Mouse (Mus musculus): Measurements from ENCODE around the gene Serpina9. TPM values are rescaled to one million over a fixed set of nuclear protein-coding genes. Genes with fewer than 3 reads are reported as not detected.

The Serpina9 gene
- total and polyA plus RNA-seq, 3 experiments, result 0.06 TPM; not detected in 2

DNA sequence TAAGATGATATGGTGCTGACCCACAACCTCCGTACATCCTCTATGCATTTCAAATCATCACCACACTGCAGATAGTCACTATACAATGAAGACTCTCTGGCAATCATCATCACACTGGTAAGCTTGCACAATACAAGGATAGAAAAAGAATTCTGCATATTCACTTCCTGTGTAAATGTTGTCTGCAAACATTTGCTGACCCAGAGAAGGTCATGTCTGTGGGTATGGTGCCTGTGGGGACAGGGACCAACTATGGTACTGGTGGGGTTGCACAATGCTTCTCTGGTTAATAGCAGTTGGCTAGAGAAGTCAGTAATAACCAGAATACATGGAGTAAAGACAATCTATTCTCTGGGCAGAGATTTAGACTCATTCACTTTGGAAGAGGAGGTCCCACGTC lies 29.2 kb upstream of the Serpina9 start:
- no peak overlapping the region for H3K27ac ChIP-seq (ENCODE audit: control insufficient read depth, low read depth, low read length)
- no peaks in the 10 kb centered on the region for H3K27me3 ChIP-seq (ENCODE audit: control insufficient read depth in 1 of 2, insufficient read depth in 2 of 2, low read length in 2 of 2)
- no peaks in the 10 kb centered on the region for H3K4me1 ChIP-seq (ENCODE audit: control insufficient read depth in 1 of 2, insufficient read depth in 2 of 2, low read length in 2 of 2)
- DNase-seq (ENCODE audit: low read depth, low spot score), result no peak
- no peaks in the 10 kb centered on the region for H3K79me2 ChIP-seq (ENCODE audit: control insufficient read depth, insufficient read depth, low read length, poor library complexity)
- H3K9ac ChIP-seq (ENCODE audit: control insufficient read depth, low read depth, low read length, poor library complexity, severe bottlenecking), result no peak overlapping the region
- TF ChIP-seq POLR2AphosphoS2 (IDR thresholded peaks at IDR 0.05; ENCODE audit: low read length), result no peak
- no peak for TF ChIP-seq USF2 (IDR thresholded peaks at IDR 0.05; ENCODE audit: borderline replicate concordance in 1 of 2, insufficient read depth in 1 of 2, low read depth in 1 of 2, low read length in 2 of 2)
- no peak for TF ChIP-seq KAT2A (conservative IDR thresholded peaks at IDR 0.05; ENCODE audit: low read depth, low read length)
- no peak for TF ChIP-seq MYC (IDR thresholded peaks at IDR 0.05; ENCODE audit: low read depth, low read length)
- no peak for TF ChIP-seq BHLHE40 (IDR thresholded peaks at IDR 0.05; ENCODE audit: borderline replicate concordance, low read depth, low read length)
- TF ChIP-seq ETS1 (IDR thresholded peaks at IDR 0.05; ENCODE audit: low read depth, low read length), result no peak
- no peak for TF ChIP-seq ZC3H11A (IDR thresholded peaks at IDR 0.05; ENCODE audit: low read depth, low read length)
- no peak for TF ChIP-seq POLR2AphosphoS5 (IDR thresholded peaks at IDR 0.05; ENCODE audit: borderline replicate concordance, low read depth, low read length)
- no peak for TF ChIP-seq CHD2 (IDR thresholded peaks at IDR 0.05; ENCODE audit: low read length)
- no peak for TF ChIP-seq TCF12 (IDR thresholded peaks at IDR 0.05; ENCODE audit: low read depth, low read length)
- no peak for TF ChIP-seq UBTF (IDR thresholded peaks at IDR 0.05; ENCODE audit: borderline replicate concordance, insufficient read depth, low read depth, low read length)
- no peak for TF ChIP-seq ELF1 (IDR thresholded peaks at IDR 0.05; ENCODE audit: low read depth, low read length)
- no peak for TF ChIP-seq ZKSCAN1 (IDR thresholded peaks at IDR 0.05; ENCODE audit: low read depth, low read length)
- no peak overlapping the region for H3K4me3 ChIP-seq (ENCODE audit: control insufficient read depth in 1 of 2, insufficient read depth in 1 of 2, low read depth in 2 of 2, low read length in 2 of 2)
- H3K36me3 ChIP-seq (ENCODE audit: control insufficient read depth in 1 of 2, insufficient read depth in 2 of 2, low read length in 2 of 2), result no peaks in the 10 kb centered on the region
- no peaks in the 10 kb centered on the region for H3K9me3 ChIP-seq (replicated peaks; ENCODE audit: insufficient read depth, low read length)

- Histone ChIP-seq H3K9me3 (replicated peaks; ENCODE audit: insufficient read depth, low read length) (no peaks in the 10 kb centered on the region), H3K4me3 (ENCODE audit: control insufficient read depth in 1 of 2, insufficient read depth in 1 of 2, low read depth in 2 of 2, low read length in 2 of 2) (no peak overlapping the region), H3K4me1 (ENCODE audit: control insufficient read depth in 1 of 2, insufficient read depth in 2 of 2, low read length in 2 of 2) (no peaks in the 10 kb centered on the region), H3K79me2 (ENCODE audit: control insufficient read depth, insufficient read depth, low read length, poor library complexity) (no peaks in the 10 kb centered on the region), H3K9ac (ENCODE audit: control insufficient read depth, low read depth, low read length, poor library complexity, severe bottlenecking) (no peak overlapping the region), H3K27me3 (ENCODE audit: control insufficient read depth in 1 of 2, insufficient read depth in 2 of 2, low read length in 2 of 2) (no peaks in the 10 kb centered on the region), H3K27ac (ENCODE audit: control insufficient read depth, low read depth, low read length) (no peak overlapping the region), H3K36me3 (ENCODE audit: control insufficient read depth in 1 of 2, insufficient read depth in 2 of 2, low read length in 2 of 2) (no peaks in the 10 kb centered on the region)
- DNase-seq (ENCODE audit: low read depth, low spot score), result no peak
- no peak for TF ChIP-seq UBTF (IDR thresholded peaks at IDR 0.05; ENCODE audit: borderline replicate concordance, insufficient read depth, low read depth, low read length)
- TF ChIP-seq RAD21 (IDR thresholded peaks at IDR 0.05; ENCODE audit: low read depth, low read length), result no peak
- no peak for TF ChIP-seq GATA1 (IDR thresholded peaks at IDR 0.05; ENCODE audit: low read depth, low read length)
- TF ChIP-seq TBP (IDR thresholded peaks at IDR 0.05; ENCODE audit: low read depth, low read length), result no peak
- no peak for TF ChIP-seq CTCF (IDR thresholded peaks at IDR 0.05 in 2 of 3, conservative IDR thresholded peaks at IDR 0.05 in 1 of 3; ENCODE audit: control insufficient read depth in 1 of 3, insufficient read depth in 1 of 3, low read depth in 2 of 3, low read length in 3 of 3, poor library complexity in 1 of 3, severe bottlenecking in 1 of 3)
- no peak for TF ChIP-seq NRF1 (IDR thresholded peaks at IDR 0.05; ENCODE audit: insufficient read depth, low read depth, low read length, poor library complexity, severe bottlenecking)
These were observed 27.8 kb upstream of the Serpina9 start for GRCm38 (mm10) chr12:104041401-104041800.
